Mouse (Mus musculus) CH12.LX (cell line): Measurements from ENCODE around the gene Sptbn1. TPM values are rescaled to one million over a fixed set of nuclear protein-coding genes. Genes with fewer than 3 reads are reported as not detected.

Source experiments
- DNase-seq: peaks from one replicate; pipeline ENCODE4 v3.0.0-alpha.2; 2013; ENCODE audit errors: extremely low read depth
- H3K27ac ChIP-seq: 2 replicates; pipeline ENCODE4 v1.5.1; 2012; ENCODE audit warnings: low read depth, mild to moderate bottlenecking, control low read depth, moderate library complexity; ENCODE audit not compliant: insufficient read depth
- H3K27me3 ChIP-seq: replicated peaks from 2 replicates; pipeline ENCODE3; 2012; ENCODE audit warnings: inconsistent platforms
- H3K36me3 ChIP-seq, 2 experiments: replicated peaks in 1 of 2; 2 replicates each; pipeline versions ENCODE3 to v1.6.1; 2012; ENCODE audit warnings: inconsistent platforms in 1 of 2, low read length in 1 of 2, mild to moderate bottlenecking in 1 of 2, mixed read lengths in 1 of 2, moderate library complexity in 1 of 2; ENCODE audit not compliant: control insufficient read depth in 1 of 2, insufficient read depth in 1 of 2
- H3K4me1 ChIP-seq, 2 experiments: 2 replicates each; pipeline ENCODE4 v1.6.1; 2012; ENCODE audit warnings: inconsistent platforms in 1 of 2, moderate library complexity in 1 of 2; ENCODE audit not compliant: insufficient read depth in 2 of 2, control insufficient read depth in 1 of 2
- H3K4me2 ChIP-seq: 2 replicates; pipeline ENCODE4 v1.6.1; 2012; ENCODE audit warnings: low read depth, mild to moderate bottlenecking, control low read depth; ENCODE audit not compliant: poor library complexity, insufficient read depth, severe bottlenecking
- H3K4me3 ChIP-seq, 3 experiments: fragments of 150-350 bp in 1 of 3; sonication (generic) in 1 of 3; replicated peaks in 1 of 3; 2 replicates each; pipeline versions ENCODE3 to v1.5.1; 2011 to 2012; ENCODE audit warnings: low read depth in 2 of 3, low read length in 2 of 3, mild to moderate bottlenecking in 2 of 3, moderate library complexity in 2 of 3, control low read depth in 1 of 3, improper control_type of control experiment in 1 of 3, inconsistent platforms in 1 of 3, mixed read lengths in 1 of 3; ENCODE audit not compliant: poor library complexity in 1 of 3
- H3K79me2 ChIP-seq: replicated peaks from 2 replicates; pipeline ENCODE4 v1.6.1; 2012; ENCODE audit warnings: mild to moderate bottlenecking, moderate library complexity; ENCODE audit not compliant: control insufficient read depth, poor library complexity, insufficient read depth, severe bottlenecking; ENCODE audit errors: extremely low read depth
- H3K9ac ChIP-seq: 2 replicates; pipeline ENCODE4 v1.6.1; 2012; ENCODE audit warnings: low read depth, mild to moderate bottlenecking, control low read depth, moderate library complexity; ENCODE audit not compliant: insufficient read depth
- H3K9me3 ChIP-seq: replicated peaks from 2 replicates; pipeline ENCODE3; 2012; ENCODE audit warnings: low read length, inconsistent platforms, mixed read lengths
- CHD1 ChIP-seq: IDR thresholded peaks from 2 replicates; pipeline ENCODE4 v1.6.1; 2012; ENCODE audit warnings: low read depth, low read length, improper control_type of control experiment, inconsistent platforms
- CHD2 ChIP-seq: IDR thresholded peaks from 2 replicates; pipeline ENCODE4 v1.6.1; 2011; ENCODE audit warnings: low read length, improper control_type of control experiment
- CTCF ChIP-seq, 2 experiments: IDR thresholded peaks in 1 of 2; conservative IDR thresholded peaks in 1 of 2; 2 replicates each; pipeline ENCODE4 v1.5.1; 2011 to 2012; ENCODE audit warnings: low read depth in 2 of 2, low read length in 2 of 2, improper control_type of control experiment in 1 of 2, inconsistent platforms in 1 of 2, mild to moderate bottlenecking in 1 of 2, moderate library complexity in 1 of 2
- E2F4 ChIP-seq: IDR thresholded peaks from 2 replicates; pipeline ENCODE4 v1.6.1; 2011; ENCODE audit warnings: low read depth, low read length, improper control_type of control experiment; ENCODE audit not compliant: insufficient replicate concordance
- ELF1 ChIP-seq: IDR thresholded peaks from 2 replicates; pipeline ENCODE4 v1.6.1; 2014; ENCODE audit warnings: low read depth, mild to moderate bottlenecking, inconsistent platforms, low read length, improper control_type of control experiment
- EP300 ChIP-seq: IDR thresholded peaks from 2 replicates; pipeline ENCODE4 v1.6.1; 2011; ENCODE audit warnings: low read length, improper control_type of control experiment
- ETS1 ChIP-seq: conservative IDR thresholded peaks from 2 replicates; pipeline ENCODE4 v1.6.1; 2012; ENCODE audit warnings: low read depth, mild to moderate bottlenecking, inconsistent platforms, low read length, improper control_type of control experiment, moderate library complexity
- GABPA ChIP-seq: IDR thresholded peaks from 2 replicates; pipeline ENCODE4 v1.6.1; 2012; ENCODE audit warnings: low read depth, low read length, improper control_type of control experiment, inconsistent platforms; ENCODE audit not compliant: insufficient replicate concordance
- HCFC1 ChIP-seq: IDR thresholded peaks from 2 replicates; pipeline ENCODE4 v1.6.1; 2012; ENCODE audit warnings: low read depth, mild to moderate bottlenecking, inconsistent platforms, low read length, improper control_type of control experiment
- JUND ChIP-seq: conservative IDR thresholded peaks from 2 replicates; pipeline ENCODE4 v1.6.1; 2011; ENCODE audit warnings: low read depth, low read length, improper control_type of control experiment
- MAFK ChIP-seq: IDR thresholded peaks from 2 replicates; pipeline ENCODE4 v1.6.1; 2011; ENCODE audit warnings: low read length, improper control_type of control experiment; ENCODE audit not compliant: insufficient replicate concordance
- MAZ ChIP-seq: IDR thresholded peaks from 2 replicates; pipeline ENCODE4 v1.6.1; 2012; ENCODE audit warnings: low read depth, mild to moderate bottlenecking, inconsistent platforms, low read length, improper control_type of control experiment, moderate library complexity
- MEF2A ChIP-seq: IDR thresholded peaks from 2 replicates; pipeline ENCODE4 v1.6.1; 2014; ENCODE audit warnings: low read depth, mild to moderate bottlenecking, inconsistent platforms, low read length, improper control_type of control experiment, borderline replicate concordance
- MXI1 ChIP-seq: IDR thresholded peaks from 2 replicates; pipeline ENCODE4 v1.6.1; 2011; ENCODE audit warnings: mild to moderate bottlenecking, low read depth, low read length, improper control_type of control experiment
- PAX5 ChIP-seq: IDR thresholded peaks from 2 replicates; pipeline ENCODE4 v1.6.1; 2012; ENCODE audit warnings: low read length, inconsistent platforms, mixed read lengths
- POLR2A ChIP-seq: IDR thresholded peaks from 2 replicates; pipeline ENCODE4 v1.6.1; 2011; ENCODE audit warnings: low read depth, mild to moderate bottlenecking, improper control_type of control experiment, low read length
- POLR2AphosphoS2 ChIP-seq: IDR thresholded peaks from 2 replicates; pipeline ENCODE4 v1.6.1; 2011; ENCODE audit warnings: low read depth, low read length, improper control_type of control experiment
- RAD21 ChIP-seq: IDR thresholded peaks from 2 replicates; pipeline ENCODE4 v1.6.1; 2011; ENCODE audit warnings: low read depth, mild to moderate bottlenecking, low read length, improper control_type of control experiment, moderate library complexity
- RCOR1 ChIP-seq: conservative IDR thresholded peaks from 2 replicates; pipeline ENCODE4 v1.6.1; 2012; ENCODE audit warnings: low read depth, mild to moderate bottlenecking, inconsistent platforms, low read length, improper control_type of control experiment
- SIN3A ChIP-seq: IDR thresholded peaks from 2 replicates; pipeline ENCODE4 v1.6.1; 2012; ENCODE audit warnings: low read length, improper control_type of control experiment, inconsistent platforms
- SMC3 ChIP-seq: IDR thresholded peaks from 2 replicates; pipeline ENCODE4 v1.6.1; 2011; ENCODE audit warnings: low read depth, low read length, improper control_type of control experiment
- TCF12 ChIP-seq: IDR thresholded peaks from 2 replicates; pipeline ENCODE4 v1.6.1; 2014; ENCODE audit warnings: low read depth, mild to moderate bottlenecking, inconsistent platforms, low read length, improper control_type of control experiment
- UBTF ChIP-seq: IDR thresholded peaks from 2 replicates; pipeline ENCODE4 v1.6.1; 2012; ENCODE audit warnings: low read depth, mild to moderate bottlenecking, inconsistent platforms, low read length, improper control_type of control experiment, moderate library complexity
- USF1 ChIP-seq: IDR thresholded peaks from 2 replicates; pipeline ENCODE4 v1.6.1; 2014; ENCODE audit warnings: low read depth, mild to moderate bottlenecking, inconsistent platforms, low read length, improper control_type of control experiment
- ZC3H11A ChIP-seq: IDR thresholded peaks from 2 replicates; pipeline ENCODE4 v1.6.1; 2012; ENCODE audit warnings: low read depth, mild to moderate bottlenecking, inconsistent platforms, low read length, improper control_type of control experiment
- ZKSCAN1 ChIP-seq: IDR thresholded peaks from 2 replicates; pipeline ENCODE4 v1.6.1; 2012; ENCODE audit warnings: low read depth, inconsistent platforms, low read length, improper control_type of control experiment, borderline replicate concordance
- ZMIZ1 ChIP-seq: IDR thresholded peaks from 2 replicates; pipeline ENCODE4 v1.6.1; 2012; ENCODE audit warnings: low read depth, mild to moderate bottlenecking, inconsistent platforms, low read length, improper control_type of control experiment
- ZNF384 ChIP-seq: IDR thresholded peaks from 2 replicates; pipeline ENCODE4 v1.6.1; 2012; ENCODE audit warnings: low read depth, low read length, improper control_type of control experiment, inconsistent platforms
- dilution Hi-C: fragments of 300-500 bp; cut with MboI; formaldehyde crosslinking; loops from 2 replicates; pipeline ENCODE4 v1.14.3; 2020; ENCODE audit warnings: low sequenced_read_pairs; ENCODE audit not compliant: extremely low pct_unique_long_range_greater_than_20kb, extremely low pct_ligation_motif_present
- in situ Hi-C: fragments of 300-500 bp; cut with MboI; formaldehyde crosslinking; loops from 3 replicates; pipeline ENCODE4 v1.14.3; 2019; ENCODE audit warnings: low sequenced_read_pairs, low pct_ligation_motif_present, low pct_unique_long_range_greater_than_20kb, mixed read lengths
- polyA plus RNA-seq: library from polyadenylated mRNA; unstranded; fragments of >175 nt; gene quantifications from 2 replicates; pipeline ENCODE4 v1.2.1, GENCODE M21; 2012; ENCODE audit warnings: low read depth; ENCODE audit not compliant: insufficient read length
- total RNA-seq, 2 experiments: library from RNA; depleted of rRNA; stranded (reverse); fragments of 300-350 nt in 1 of 2; fragments of >200 nt in 1 of 2; gene quantifications; 2 replicates each; pipeline ENCODE4 v1.2.3; 2012 to 2014

The Sptbn1 gene
- total and polyA plus RNA-seq, 3 experiments = 38.2 to 54.7 (median 43.7) TPM

- no peak overlapping the region for H3K4me2 ChIP-seq
- in situ Hi-C loops = no loop called here
- no peak overlapping the region for H3K9ac ChIP-seq
- dilution Hi-C loops = no loop called here
- DNase-seq = peak; percentile 47
- no peaks in the 10 kb centered on the region for H3K79me2 ChIP-seq
- no peaks in the 10 kb centered on the region for H3K27me3 ChIP-seq
- H3K27ac ChIP-seq = no peak overlapping the region
- TF ChIP-seq GABPA = no peak
- TF ChIP-seq HCFC1 = no peak
- no peak for TF ChIP-seq MAZ
- TF ChIP-seq E2F4 = no peak
- TF ChIP-seq EP300 = no peak
- TF ChIP-seq CHD2 = no peak
- no peak for TF ChIP-seq SIN3A
- no peak for TF ChIP-seq MAFK
- TF ChIP-seq RAD21 = peak; percentile 84
- no peak for TF ChIP-seq MEF2A
- no peak for TF ChIP-seq ZKSCAN1
- no peak for TF ChIP-seq POLR2AphosphoS2
- no peak for TF ChIP-seq JUND
- no peak for TF ChIP-seq CHD1
- no peak for TF ChIP-seq ZNF384
- no peak for TF ChIP-seq MXI1
- no peak for TF ChIP-seq TCF12
- TF ChIP-seq ZC3H11A = no peak
- peak; percentile 31 to 80; a peak in 3 of 4 replicates for TF ChIP-seq CTCF (conservative IDR thresholded peaks at IDR 0.05 in 1 of 2, IDR thresholded peaks at IDR 0.05 in 1 of 2; ENCODE audit: low read depth in 2 of 2, low read length in 2 of 2)
- peak; percentile 61 for TF ChIP-seq SMC3
- no peak for TF ChIP-seq USF1
- no peaks in the 10 kb centered on the region; a peak in 1 of 4 replicates for H3K4me1 ChIP-seq
- H3K4me3 ChIP-seq = no peak overlapping the region
- peaks cover 0 to 5% of the 10 kb centered on the region in 2 experiments for H3K36me3 ChIP-seq
- no peaks in the 10 kb centered on the region for H3K9me3 ChIP-seq
These were observed 176.1 kb downstream of the Sptbn1 start for GRCm38 (mm10) chr11:30091892-30092291.

- H3K9me3 ChIP-seq = no peaks in the 10 kb centered on the region
- no peaks in the 10 kb centered on the region for H3K36me3 ChIP-seq
- peaks cover 0 to 11% of the 10 kb centered on the region in 2 experiments; a peak in 3 of 4 replicates for H3K4me1 ChIP-seq
- in situ Hi-C loops = no loop called here
- TF ChIP-seq ZNF384 (no peak), ELF1 (no peak), PAX5 (no peak), SMC3 (no peak), RAD21 (no peak), ZMIZ1 (no peak), MAFK (no peak), RCOR1 (no peak), GABPA (no peak), POLR2A (no peak), UBTF (no peak), E2F4 (no peak), CHD1 (no peak), ETS1 (no peak), CTCF (conservative IDR thresholded peaks at IDR 0.05 in 1 of 2, IDR thresholded peaks at IDR 0.05 in 1 of 2; ENCODE audit: low read depth in 2 of 2, low read length in 2 of 2) (no peak)
- TF ChIP-seq, all 38 proteins: peak for 0
- dilution Hi-C loops = no loop called here
- Histone ChIP-seq H3K4me2 (no peak overlapping the region), H3K9ac (no peak overlapping the region), H3K79me2 (no peaks in the 10 kb centered on the region), H3K27ac (no peak overlapping the region), H3K4me3 (no peak overlapping the region), H3K27me3 (no peaks in the 10 kb centered on the region)
- no peak for DNase-seq
These were observed 182.9 kb downstream of the Sptbn1 start for GRCm38 (mm10) chr11:30085114-30085513.
